Mouse (Mus musculus) forebrain, embryonic 14.5 days (tissue): Measurements from ENCODE around the gene Tmod3. TPM values are rescaled to one million over a fixed set of nuclear protein-coding genes. Genes with fewer than 3 reads are reported as not detected.
"Not testable (repeated sequence)": the region's sequence is repeated elsewhere in the genome, so short reads cannot be mapped to it uniquely, and the experiment has no call there.

Experiments
- ATAC-seq: fragments of 200-750 bp; cut with Nextera tagmentation; 2 replicates; pipeline ENCODE4 v1.8.0; 2017; ENCODE audit warnings: mild to moderate bottlenecking, moderate library complexity
- DNase-seq: peaks from one replicate; pipeline ENCODE4 v3.0.0-alpha.2; 2015; ENCODE audit warnings: low spot score
- H3K27ac ChIP-seq: fragments of 300-500 bp; sonication (generic); 2 replicates; pipeline ENCODE4 v1.5.1; 2014; ENCODE audit warnings: low read depth, mild to moderate bottlenecking, control low read depth, low read length, moderate library complexity
- H3K27me3 ChIP-seq: fragments of 300-500 bp; sonication (generic); replicated peaks from 2 replicates; pipeline ENCODE4 v1.6.1; 2014; ENCODE audit warnings: low read length, control low read depth, mixed read lengths; ENCODE audit not compliant: control insufficient read depth, insufficient read depth
- H3K36me3 ChIP-seq: fragments of 300-500 bp; sonication (generic); 2 replicates; pipeline ENCODE4 v1.6.1; 2014; ENCODE audit warnings: low read length, control low read depth; ENCODE audit not compliant: control insufficient read depth, insufficient read depth
- H3K4me1 ChIP-seq: fragments of 300-500 bp; sonication (generic); 2 replicates; pipeline ENCODE4 v1.6.1; 2014; ENCODE audit warnings: antibody characterized with exemption, low read length, control low read depth; ENCODE audit not compliant: control insufficient read depth, insufficient read depth
- H3K4me2 ChIP-seq: fragments of 300-500 bp; sonication (generic); 2 replicates; pipeline ENCODE4 v1.6.1; 2014; ENCODE audit warnings: mild to moderate bottlenecking, control low read depth, low read length
- H3K4me3 ChIP-seq: fragments of 300-500 bp; sonication (generic); 2 replicates; pipeline ENCODE4 v1.5.1; 2014; ENCODE audit warnings: low read depth, low read length, control low read depth
- H3K9ac ChIP-seq: fragments of 300-500 bp; sonication (generic); 2 replicates; pipeline ENCODE4 v1.6.1; 2014; ENCODE audit warnings: mild to moderate bottlenecking, low read length, control low read depth, moderate library complexity
- H3K9me3 ChIP-seq: fragments of 300-500 bp; sonication (generic); replicated peaks from 2 replicates; pipeline ENCODE4 v1.6.1; 2016; ENCODE audit warnings: low read length, control low read depth, mixed read lengths; ENCODE audit not compliant: control insufficient read depth
- WGBS: fragments of 180-500 bp; shearing (Covaris S2); extraction: QIAGEN DNeasy Blood & Tissue Kit; methylation state at CpG from one replicate; pipeline ENCODE4 v1.1.7; 2014; 5-methylcytosine and 5-hydroxymethylcytosine counted together
- polyA plus RNA-seq: library from polyadenylated mRNA; unstranded; fragments of >200 nt; fragmentation: Nextera tagmentation; extraction: Ambion mirVana; gene quantifications from 2 replicates; pipeline ENCODE4 v1.2.1, GENCODE M21; 2014

Tmod3 gene
- polyA plus RNA-seq, 1 experiment from 2014 or later: 92.4 TPM

DNA sequence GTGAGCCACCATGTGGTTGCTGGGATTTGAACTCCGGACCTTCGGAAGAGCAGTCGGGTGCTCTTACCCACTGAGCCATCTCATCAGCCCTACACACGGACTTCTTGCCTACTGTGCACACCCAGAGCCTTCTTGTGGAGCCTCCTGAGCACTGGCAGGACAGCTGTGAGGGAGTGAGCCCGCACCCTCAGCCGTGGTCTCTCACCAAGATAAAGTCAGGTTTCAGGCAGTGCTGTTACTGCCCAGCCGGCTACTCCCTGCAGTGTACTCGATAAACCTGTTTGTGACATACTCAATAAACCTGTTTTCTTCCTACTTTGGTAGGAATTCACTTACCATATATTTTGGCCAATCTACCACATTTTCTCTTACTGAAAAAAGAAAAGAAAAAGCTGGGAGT lies 13.9 kb downstream of the Tmod3 start:
- Histone ChIP-seq H3K27me3 (no peaks in the 10 kb centered on the region), H3K9me3 (no peaks in the 10 kb centered on the region; the same call in 1 of the 2 replicates), H3K36me3 (no peaks in the 10 kb centered on the region), H3K4me1 (peaks cover 4% of the 10 kb centered on the region), H3K4me3 (no peak overlapping the region), H3K27ac (no peak overlapping the region), H3K9ac (no peak overlapping the region), H3K4me2 (no peak overlapping the region)
- DNase-seq: no peak
- 95% methylated on average over 8 of the region's 8 CpGs for WGBS
- ATAC-seq: no peak

DNA sequence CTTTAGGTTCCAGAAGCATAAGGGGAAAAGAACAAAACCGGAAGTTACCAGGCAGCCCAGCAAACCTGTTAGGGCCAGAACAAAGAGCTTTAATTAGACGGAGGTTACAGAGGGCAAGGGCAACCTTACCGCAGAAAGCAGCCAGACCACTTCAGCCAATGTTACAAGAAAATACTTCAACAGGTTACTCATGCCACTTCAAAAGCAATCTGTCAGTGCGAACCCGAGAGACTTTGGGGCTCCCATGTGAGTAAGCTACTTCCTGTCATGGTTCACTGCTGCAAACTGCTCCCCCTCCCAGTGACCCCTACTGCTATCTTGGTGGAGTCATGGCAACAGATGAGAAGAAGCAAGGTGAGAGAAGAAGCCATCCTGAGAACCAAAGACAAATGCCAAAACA lies 18.0 kb downstream of the Tmod3 start:
- ATAC-seq (no peak), DNase-seq (no peak)
- Histone ChIP-seq H3K27me3 (no peaks in the 10 kb centered on the region), H3K4me3 (no peak overlapping the region), H3K9me3 (no peaks in the 10 kb centered on the region), H3K4me2 (no peak overlapping the region), H3K27ac (no peak overlapping the region), H3K36me3 (no peaks in the 10 kb centered on the region), H3K9ac (no peak overlapping the region), H3K4me1 (peaks cover 4% of the 10 kb centered on the region)
- WGBS: 23% methylated on average over 5 of the region's 5 CpGs

DNA sequence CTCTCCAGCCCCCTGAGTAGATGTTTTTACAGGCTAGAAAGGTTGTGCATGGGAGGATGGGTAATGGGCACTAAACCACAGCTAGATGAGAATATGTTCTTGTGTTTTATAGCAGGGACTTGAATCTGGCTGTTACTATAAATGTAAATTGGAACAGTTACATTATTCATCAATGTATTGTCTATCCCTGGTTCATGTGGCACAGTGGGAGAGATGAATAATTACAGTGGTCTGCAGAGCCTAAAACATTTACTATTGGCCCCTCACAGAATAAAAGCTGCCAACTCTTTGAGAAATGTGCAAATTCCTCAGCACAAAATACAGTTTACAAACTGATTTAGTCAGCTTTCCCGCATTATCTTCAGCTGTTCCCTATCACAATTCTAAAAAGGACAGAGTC lies 23.0 kb downstream of the Tmod3 start:
- Histone ChIP-seq H3K4me2 (no peak overlapping the region), H3K27me3 (no peaks in the 10 kb centered on the region), H3K4me3 (no peak overlapping the region), H3K9me3 (no peaks in the 10 kb centered on the region), H3K9ac (no peak overlapping the region), H3K4me1 (peaks cover under 1% of the 10 kb centered on the region; the same call in 1 of the 2 replicates), H3K36me3 (no peaks in the 10 kb centered on the region), H3K27ac (no peak overlapping the region)
- DNase-seq (no peak), ATAC-seq (no peak)
- WGBS: 67% methylated on average over 1 of the region's 1 CpGs

DNA sequence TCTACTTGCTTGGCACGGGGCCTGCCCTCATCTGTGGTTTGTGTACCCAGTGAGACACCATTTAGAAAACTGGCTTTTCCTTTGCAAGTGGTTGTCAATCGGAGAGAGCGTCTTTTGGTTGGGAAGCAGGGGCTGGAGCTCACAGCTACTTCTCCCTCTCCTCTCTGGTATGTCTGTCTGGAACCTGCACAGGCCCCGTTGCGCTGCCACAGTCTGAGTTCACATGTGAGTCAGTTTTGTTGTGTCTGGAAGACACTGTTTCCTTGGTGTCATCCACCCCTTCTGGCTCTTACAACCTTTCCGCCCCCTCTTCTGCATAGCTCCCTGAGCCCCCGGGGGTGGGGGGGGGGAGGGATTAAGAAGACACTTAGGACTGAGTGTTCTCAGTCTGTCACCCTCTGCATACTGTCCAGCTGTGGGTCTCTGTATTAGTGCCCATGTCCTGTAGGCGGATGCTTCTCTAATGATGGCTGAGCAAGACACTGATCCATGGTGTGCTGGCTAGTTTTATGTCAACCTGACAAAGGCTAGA lies 25.0 kb downstream of the Tmod3 start:
- peaks cover 3% of the 10 kb centered on the region; the same call in 1 of the 2 replicates for H3K36me3 ChIP-seq
- no peak overlapping the region for H3K9ac ChIP-seq
- H3K9me3 ChIP-seq: no peaks in the 10 kb centered on the region
- H3K4me3 ChIP-seq: no peak overlapping the region
- no peak for DNase-seq
- no peaks in the 10 kb centered on the region for H3K27me3 ChIP-seq
- WGBS: 90% methylated on average over 8 of the region's 8 CpGs
- H3K4me2 ChIP-seq: no peak overlapping the region
- no peaks in the 10 kb centered on the region for H3K4me1 ChIP-seq
- ATAC-seq: no peak
- no peak overlapping the region for H3K27ac ChIP-seq

DNA sequence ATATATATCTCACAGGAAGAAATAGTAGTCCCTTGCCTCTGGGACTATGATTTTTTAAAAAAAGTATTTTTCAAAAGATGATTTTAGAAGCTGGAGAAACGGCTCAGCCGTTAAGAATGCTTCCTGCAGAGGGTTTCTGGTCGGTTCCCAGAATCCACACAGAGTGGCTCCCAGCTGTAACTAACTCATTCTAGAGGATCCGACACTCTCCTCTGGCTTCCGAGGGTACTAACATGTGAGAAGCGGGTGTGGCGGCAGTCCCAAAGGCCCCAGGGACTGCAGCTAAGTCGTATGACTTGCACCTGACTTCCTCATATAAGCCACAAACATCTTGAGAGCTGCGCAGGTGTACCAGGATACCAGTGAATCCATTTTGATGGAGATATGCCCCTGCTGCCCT lies 26.5 kb downstream of the Tmod3 start:
- not testable (repeated sequence) for ATAC-seq, H3K4me1 ChIP-seq, H3K36me3 ChIP-seq, H3K4me3 ChIP-seq, H3K4me2 ChIP-seq, H3K9ac ChIP-seq, DNase-seq, H3K9me3 ChIP-seq, H3K27ac ChIP-seq, H3K27me3 ChIP-seq
- WGBS: 80% methylated on average over 8 of the region's 9 CpGs

DNA sequence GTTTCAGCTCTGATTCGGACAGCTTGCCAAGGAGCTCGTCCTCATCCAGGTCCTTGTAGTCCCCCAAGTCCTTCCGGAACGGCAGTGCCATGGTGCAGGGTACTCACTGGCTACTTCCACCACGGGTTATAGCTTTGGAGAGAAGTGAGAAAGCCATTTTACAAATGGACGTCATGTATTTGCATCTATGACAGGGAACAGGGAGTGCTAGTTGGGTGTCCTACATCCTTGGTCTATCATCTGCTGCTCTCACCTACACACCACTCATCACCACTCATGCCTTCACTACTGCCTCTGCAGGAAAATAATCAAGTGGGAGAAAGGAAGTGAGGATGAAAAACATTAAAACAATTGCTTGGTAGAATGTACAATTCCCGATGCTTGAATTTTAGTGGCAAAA lies 27.0 kb downstream of the Tmod3 start:
- ATAC-seq (0 out of 2 replicates have a peak, but pooled peaks have one; percentile 15), DNase-seq (no peak)
- Histone ChIP-seq H3K36me3 (peaks cover 3% of the 10 kb centered on the region; the same call in 1 of the 2 replicates), H3K4me1 (no peaks in the 10 kb centered on the region), H3K9me3 (no peaks in the 10 kb centered on the region), H3K27me3 (no peaks in the 10 kb centered on the region), H3K4me3 (no peak overlapping the region), H3K27ac (no peak overlapping the region), H3K4me2 (no peak overlapping the region), H3K9ac (no peak overlapping the region)
- WGBS: 91% methylated on average over 7 of the region's 7 CpGs

DNA sequence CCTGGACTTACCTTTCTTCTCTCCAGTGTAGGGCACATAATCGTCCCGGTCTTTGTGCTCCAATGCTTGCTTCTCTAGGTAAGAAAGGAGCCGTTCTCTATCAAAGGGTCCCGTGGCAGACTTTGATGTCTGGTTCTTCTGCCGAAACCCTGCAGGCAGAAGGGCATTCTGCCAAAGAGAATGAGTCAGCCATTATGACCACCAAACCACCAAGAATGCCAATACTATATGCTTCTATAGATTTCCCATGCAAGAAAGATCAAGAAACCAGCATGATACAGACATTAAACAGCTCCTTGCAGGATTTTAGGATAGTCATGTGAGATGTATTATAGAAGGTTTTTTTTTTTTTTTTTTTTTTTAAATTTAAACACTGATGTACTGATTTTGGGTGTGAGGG lies 30.1 kb downstream of the Tmod3 start:
- Histone ChIP-seq H3K36me3 (peaks cover 3% of the 10 kb centered on the region; the same call in 1 of the 2 replicates), H3K9ac (no peak overlapping the region), H3K4me1 (no peaks in the 10 kb centered on the region), H3K27me3 (no peaks in the 10 kb centered on the region), H3K4me2 (no peak overlapping the region), H3K27ac (no peak overlapping the region), H3K4me3 (no peak overlapping the region), H3K9me3 (no peaks in the 10 kb centered on the region)
- WGBS: 37% methylated on average over 5 of the region's 5 CpGs
- ATAC-seq: no peak
- peak; percentile 40 for DNase-seq

DNA sequence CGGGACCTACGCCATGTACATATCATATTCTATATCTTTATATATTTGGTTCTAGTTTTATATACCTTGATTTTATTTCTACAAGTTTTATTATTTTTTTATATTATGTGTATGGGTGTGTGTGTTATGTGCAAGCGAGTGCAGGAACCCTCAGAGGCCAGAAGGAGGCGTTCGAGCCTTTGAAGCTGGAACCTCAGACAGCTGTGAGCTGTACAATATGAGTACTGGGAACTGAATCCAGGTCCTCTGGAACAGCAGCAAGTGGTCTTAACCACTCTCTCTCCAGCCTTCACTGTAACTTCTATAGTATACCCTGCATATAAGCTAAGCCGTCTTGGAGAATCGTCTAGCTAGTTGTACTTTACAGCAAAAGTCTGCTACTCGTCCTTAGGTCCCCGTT lies 31.4 kb downstream of the Tmod3 start:
- no peak for ATAC-seq
- Histone ChIP-seq H3K9me3 (no peaks in the 10 kb centered on the region), H3K9ac (no peak overlapping the region), H3K4me1 (no peaks in the 10 kb centered on the region), H3K36me3 (peaks cover 3% of the 10 kb centered on the region; the same call in 1 of the 2 replicates), H3K4me2 (no peak overlapping the region), H3K27ac (no peak overlapping the region), H3K27me3 (no peaks in the 10 kb centered on the region), H3K4me3 (no peak overlapping the region)
- WGBS: 96% methylated on average over 9 of the region's 9 CpGs
- DNase-seq: no peak

DNA sequence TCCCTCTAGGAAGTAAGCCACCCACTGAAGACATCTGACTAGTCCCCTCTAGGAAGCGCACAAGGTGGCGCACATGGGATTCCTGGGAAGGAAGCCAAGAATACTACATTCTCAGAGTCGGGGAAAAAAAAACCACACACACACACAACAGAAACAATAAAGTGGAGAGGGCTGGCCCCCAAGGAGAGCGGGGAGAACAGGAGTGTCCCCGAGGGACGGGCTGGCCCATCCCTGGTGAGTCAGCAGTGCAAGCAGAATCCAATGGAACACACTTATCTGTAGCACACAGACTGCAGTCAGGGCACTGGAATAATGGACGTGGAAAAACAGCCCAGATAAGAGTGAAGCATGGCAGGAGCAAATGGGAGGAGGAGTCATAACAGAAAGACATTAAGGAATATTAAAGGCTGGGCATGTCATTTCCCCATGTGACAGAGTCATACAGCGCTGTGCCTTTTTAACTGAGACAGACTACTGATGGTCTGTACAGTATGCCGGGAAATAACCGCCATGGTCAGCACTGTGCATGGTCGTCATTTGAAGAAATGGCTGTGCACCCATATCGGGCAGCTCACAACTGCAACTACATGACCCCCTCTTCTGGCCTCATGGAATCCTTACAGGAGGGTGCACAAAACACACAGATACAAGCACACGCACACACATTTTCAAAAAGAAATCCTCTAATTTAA lies 31.9 kb downstream of the Tmod3 start:
- peaks cover 3% of the 10 kb centered on the region; the same call in 1 of the 2 replicates for H3K36me3 ChIP-seq
- no peak overlapping the region for H3K9ac ChIP-seq
- 69% methylated on average over 13 of the region's 13 CpGs for WGBS
- no peaks in the 10 kb centered on the region for H3K27me3 ChIP-seq
- H3K27ac ChIP-seq: no peak overlapping the region
- DNase-seq: peak; percentile 40
- H3K4me2 ChIP-seq: no peak overlapping the region
- no peak overlapping the region for H3K4me3 ChIP-seq
- no peaks in the 10 kb centered on the region for H3K9me3 ChIP-seq
- no peak for ATAC-seq
- no peaks in the 10 kb centered on the region for H3K4me1 ChIP-seq
